Mouse (Mus musculus): ENCODE results near the gene Zfp951. TPM values are rescaled to one million over a fixed set of nuclear protein-coding genes. Genes with fewer than 3 reads are reported as not detected.

Zfp951 gene
- total RNA-seq (2023) = 10 to 100 TPM; 13.6 to 14.3 TPM

GRCm38 (mm10) chr5:104859962-104860525 lies at the start of gene Zfp951:
TSS of gene Zfp951 (minus strand) at chr5:104860070.

Other genes with a start within 250 kb of the Zfp951 start
- gene Abcg3, start 122.6 kb upstream of the Zfp951 start, total RNA-seq (2023) = 10 to 100 TPM in 1 of 2 experiments, 1 to 10 TPM in 1; 8.9 to 12.3 TPM

Measured in T-cell, adult 66 days (primary cell).